Mouse (Mus musculus) granulocyte monocyte progenitor cell, adult 5-6 weeks (primary cell): ENCODE results near the gene Ggct. TPM values are rescaled to one million over a fixed set of nuclear protein-coding genes. Genes with fewer than 3 reads are reported as not detected.

ENCODE experiments used
- ATAC-seq: replicated peaks from 2 replicates; pipeline ENCODE4 v1.8.0; 2016; ENCODE audit warnings: mild to moderate bottlenecking, moderate TSS enrichment, inconsistent platforms; ENCODE audit not compliant: poor library complexity, severe bottlenecking
- total RNA-seq, 2 experiments: library from RNA; stranded (forward) in 1 of 2; stranded (reverse) in 1 of 2; fragments of 200-712, 200-1000 nt in 1 of 2; fragments of >200 nt in 1 of 2; fragmentation: Nextera tagmentation in 1 of 2; gene quantifications; 2 replicates each; pipeline ENCODE4 v1.2.3; 2014 to 2017

The Ggct gene
- total RNA-seq (2014; fragmentation: Nextera tagmentation) (12.8 and 18.7 TPM in 2 replicates), total RNA-seq (2017) (39.6 and 41.1 TPM in 2 replicates)

- ATAC-seq, result peak; percentile 95
Measured at GRCm38 (mm10) chr6:54992734-54993260, at the start of gene Ggct. Ggct (minus strand) TSS chr6:54992950.

GRCm38 (mm10) chr6:55040031-55040430, 47.3 kb upstream of the Ggct start:
- no peak for ATAC-seq

- ATAC-seq, result no peak
Measured at GRCm38 (mm10) chr6:55039446-55039783, 46.7 kb upstream of the Ggct start.

GRCm38 (mm10) chr6:55038671-55039445, 46.1 kb upstream of the Ggct start:
- no peak; the same call in 1 of the 2 replicates for ATAC-seq

GRCm38 (mm10) chr6:55037799-55038670, 45.3 kb upstream of the Ggct start, which contains the start of gene Gars:
Gars (plus strand) TSS chr6:55038007.
- ATAC-seq, result peak; percentile 98

GRCm38 (mm10) chr6:55036731-55037130, 44.0 kb upstream of the Ggct start:
- ATAC-seq, result no peak

GRCm38 (mm10) chr6:55027642-55028041, 34.9 kb upstream of the Ggct start:
- no peak for ATAC-seq

GRCm38 (mm10) chr6:55021806-55022205, 29.1 kb upstream of the Ggct start:
- ATAC-seq, result no peak

- ATAC-seq, result no peak
Measured at GRCm38 (mm10) chr6:55018417-55018816, 25.7 kb upstream of the Ggct start.

GRCm38 (mm10) chr6:55016710-55017583, 24.2 kb upstream of the Ggct start:
- ATAC-seq, result peak; percentile 73

GRCm38 (mm10) chr6:55016236-55016635, 23.5 kb upstream of the Ggct start:
- peak; percentile 86 for ATAC-seq

GRCm38 (mm10) chr6:55014184-55014583, 21.4 kb upstream of the Ggct start:
- ATAC-seq, result no peak

GRCm38 (mm10) chr6:55012516-55012915, 19.8 kb upstream of the Ggct start:
- no peak for ATAC-seq

- no peak for ATAC-seq
Measured at GRCm38 (mm10) chr6:55010330-55011091, 17.8 kb upstream of the Ggct start.

- ATAC-seq, result no peak
Measured at GRCm38 (mm10) chr6:55009391-55010230, 16.9 kb upstream of the Ggct start.

- no peak for ATAC-seq
Measured at GRCm38 (mm10) chr6:55008401-55008800, 15.7 kb upstream of the Ggct start.

GRCm38 (mm10) chr6:55003559-55003958, 10.8 kb upstream of the Ggct start:
- no peak for ATAC-seq

GRCm38 (mm10) chr6:55002438-55002837, 9.7 kb upstream of the Ggct start:
- no peak for ATAC-seq
